Mouse (Mus musculus) telencephalon, adult 2 months (tissue): ENCODE measurements around the gene Ubap1l.

Experiments used
- DNase-seq: peaks from one replicate; pipeline ENCODE4 v3.0.0-alpha.2; 2011; ENCODE audit warnings: low read depth, low spot score

Gene Ubap1l

DNA sequence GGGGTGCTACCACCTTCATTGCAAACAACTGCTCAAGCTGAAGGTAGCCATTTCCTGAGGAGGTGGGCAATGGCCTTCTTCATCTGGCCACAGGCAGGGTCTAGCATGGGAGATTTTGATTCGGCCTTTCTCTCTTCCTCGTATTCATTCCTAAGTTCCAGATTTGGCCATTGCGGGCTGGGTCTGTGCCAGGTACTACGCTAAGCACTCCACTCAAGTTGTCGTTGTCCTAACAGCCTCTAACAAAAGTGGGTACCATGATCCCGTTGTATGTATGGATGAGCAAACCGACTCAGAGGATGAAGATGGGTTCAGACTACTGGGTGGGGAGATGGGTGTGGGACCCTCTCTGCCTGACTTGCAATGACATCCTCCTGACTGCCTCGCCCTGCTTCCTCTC, 49.5 kb downstream of the Ubap1l start:
- no peak for DNase-seq

DNA sequence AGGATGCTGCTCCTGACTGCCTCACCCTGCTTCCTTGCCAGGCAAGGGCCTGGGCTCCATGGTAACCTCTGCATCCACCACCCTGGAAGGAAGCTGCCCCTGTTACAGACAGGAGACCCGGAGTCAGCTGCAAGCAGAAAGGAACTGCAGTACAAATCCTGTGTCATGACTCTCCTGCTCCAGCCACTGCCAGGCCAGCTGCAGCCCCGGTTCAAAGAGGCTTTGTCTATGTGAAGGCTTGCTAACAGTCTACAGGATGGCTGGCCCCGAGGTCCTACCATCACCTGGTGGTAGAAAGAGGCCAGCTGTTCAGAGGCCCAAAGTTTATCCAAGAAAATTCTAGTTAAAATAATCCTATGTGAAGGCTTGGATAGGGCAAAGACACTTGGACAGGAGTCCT, 50.5 kb downstream of the Ubap1l start:
- DNase-seq, result no peak

DNA sequence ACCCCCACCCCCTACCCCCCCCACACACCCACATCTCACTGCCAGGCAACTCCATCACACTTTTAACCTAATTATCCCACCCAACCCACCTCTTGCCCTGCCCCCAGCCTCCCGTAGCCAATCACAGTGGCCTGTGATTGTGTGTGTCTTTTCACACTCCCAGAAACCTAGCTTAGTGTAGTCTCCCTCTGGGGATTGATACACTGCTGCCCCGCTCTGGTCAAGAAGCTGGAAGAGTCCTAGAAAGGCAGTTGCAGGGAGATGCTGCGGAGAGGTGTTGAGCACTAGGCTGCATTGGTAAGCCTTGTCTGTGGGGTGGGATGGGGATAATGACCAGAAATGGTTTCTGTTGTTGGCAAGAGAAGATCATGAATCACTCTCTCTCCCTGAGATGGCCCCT, 56.9 kb downstream of the Ubap1l start:
- no peak for DNase-seq

DNA sequence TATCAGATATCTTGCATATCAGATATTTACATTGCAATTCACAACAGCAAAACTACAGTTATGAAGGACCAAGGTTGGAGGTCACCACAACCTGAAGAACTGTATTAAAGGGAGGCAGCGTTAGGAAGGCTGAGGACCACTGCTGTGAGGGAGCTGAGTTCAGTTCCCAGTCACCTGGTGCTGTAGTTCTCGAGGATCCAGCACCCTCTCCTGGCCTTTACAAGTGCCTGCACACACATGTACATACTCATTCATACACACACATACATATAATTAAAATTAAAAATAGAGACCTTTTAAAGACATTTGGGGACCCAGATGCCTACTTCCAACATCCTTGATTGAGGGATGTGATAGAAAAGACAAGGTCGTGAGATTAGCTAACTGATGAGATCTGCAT, 58.8 kb downstream of the Ubap1l start:
- DNase-seq, result no peak

DNA sequence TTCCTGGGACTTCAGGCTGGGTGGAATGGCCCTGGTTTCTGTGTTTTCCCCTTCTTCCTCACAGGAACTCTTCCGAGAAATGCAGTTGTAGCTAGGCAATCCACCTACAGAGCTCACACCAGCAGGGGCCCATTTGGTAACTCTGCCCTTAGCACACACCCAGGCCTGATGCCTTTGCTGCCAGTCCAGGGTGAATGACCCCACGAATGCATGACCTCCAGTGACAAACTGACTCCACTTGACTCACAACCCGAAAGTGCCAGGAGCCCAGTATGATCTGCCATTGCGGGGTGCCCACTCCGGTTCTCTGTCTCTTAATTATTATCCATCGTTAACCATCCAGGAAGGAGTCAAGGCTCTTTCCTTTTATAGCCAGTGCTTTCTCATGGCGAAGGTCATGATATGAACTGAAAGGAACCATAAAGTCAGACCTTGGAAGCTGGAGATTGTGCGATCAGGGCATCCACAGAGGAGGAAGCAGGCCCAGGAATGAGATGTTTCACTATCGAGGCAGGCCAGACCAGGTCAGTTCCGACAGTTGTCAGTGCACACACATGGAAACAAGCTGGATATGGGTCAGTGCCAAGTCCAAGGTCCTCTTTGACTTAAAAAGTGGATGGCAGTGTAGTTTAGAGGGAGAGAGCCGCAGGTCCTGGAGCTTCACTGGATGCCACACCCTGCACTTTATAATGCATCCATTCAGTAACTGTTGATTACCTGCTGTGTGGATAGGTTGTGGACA, 62.1 kb downstream of the Ubap1l start, which contains the start of gene Slc51b:
Gene Slc51b (minus strand): TSS at position 196 of the 742 bp plus-strand sequence.
- DNase-seq, result no peak

DNA sequence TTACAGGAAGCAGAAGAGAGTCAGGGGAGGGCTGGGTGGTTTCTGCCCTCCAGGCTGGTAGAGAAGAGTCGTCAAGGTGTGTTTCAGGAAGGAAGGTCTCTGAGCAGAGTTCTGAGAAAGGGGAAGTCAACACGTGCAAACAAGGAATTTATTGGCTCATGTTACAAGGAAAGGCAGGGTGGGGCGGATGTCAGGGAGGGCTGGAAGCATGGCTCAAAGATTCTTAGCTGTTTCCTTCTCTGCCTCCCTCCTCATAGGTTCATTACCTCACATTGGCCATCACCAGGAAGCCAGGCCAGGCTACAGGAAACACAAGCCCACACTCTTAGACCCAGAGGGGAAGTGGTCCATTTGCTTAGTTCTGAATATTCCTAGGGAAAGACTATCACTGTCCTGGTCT, 63.6 kb downstream of the Ubap1l start:
- DNase-seq, result no peak

DNA sequence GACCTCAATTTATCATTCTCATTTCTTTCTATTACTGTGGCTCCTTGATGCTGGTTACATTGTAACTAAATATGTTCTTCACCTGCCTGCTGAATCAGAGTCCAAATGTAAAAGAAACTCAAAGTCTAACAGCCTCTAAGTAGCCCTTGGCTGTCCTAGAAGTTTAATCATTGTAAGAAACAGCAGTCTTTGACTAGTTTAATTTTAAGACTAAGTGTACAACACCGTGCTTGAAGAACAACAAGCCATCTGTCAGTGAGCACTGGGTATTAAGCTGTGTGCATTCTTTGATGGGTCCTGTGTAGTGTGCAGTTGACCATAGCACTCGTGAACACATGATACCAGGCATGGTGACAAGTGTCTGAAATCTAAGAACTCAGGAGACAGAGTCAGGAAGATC, 66.7 kb downstream of the Ubap1l start:
- DNase-seq, result no peak

DNA sequence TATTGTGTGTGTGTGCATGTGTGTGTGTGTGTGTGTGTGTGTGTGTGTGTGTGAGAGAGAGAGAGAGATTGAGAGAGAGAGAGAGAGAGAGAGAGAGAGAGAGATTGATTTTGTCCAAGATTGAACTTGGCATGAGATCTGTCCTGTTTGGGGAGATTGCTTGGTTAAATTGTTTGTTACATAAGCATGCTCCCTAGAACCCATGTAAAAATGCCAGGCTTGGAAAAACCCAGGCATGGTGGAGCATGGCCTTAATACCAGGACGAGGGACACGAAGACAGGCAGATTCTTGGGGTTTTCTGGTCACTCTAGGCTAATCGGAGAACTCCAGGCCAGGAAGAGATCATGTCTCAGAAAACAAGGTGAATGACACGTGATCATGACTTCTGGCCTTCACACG, 67.2 kb downstream of the Ubap1l start:
- no peak for DNase-seq
